Mouse (Mus musculus): ENCODE data around the gene Kdm8.

Gene Kdm8

DNA sequence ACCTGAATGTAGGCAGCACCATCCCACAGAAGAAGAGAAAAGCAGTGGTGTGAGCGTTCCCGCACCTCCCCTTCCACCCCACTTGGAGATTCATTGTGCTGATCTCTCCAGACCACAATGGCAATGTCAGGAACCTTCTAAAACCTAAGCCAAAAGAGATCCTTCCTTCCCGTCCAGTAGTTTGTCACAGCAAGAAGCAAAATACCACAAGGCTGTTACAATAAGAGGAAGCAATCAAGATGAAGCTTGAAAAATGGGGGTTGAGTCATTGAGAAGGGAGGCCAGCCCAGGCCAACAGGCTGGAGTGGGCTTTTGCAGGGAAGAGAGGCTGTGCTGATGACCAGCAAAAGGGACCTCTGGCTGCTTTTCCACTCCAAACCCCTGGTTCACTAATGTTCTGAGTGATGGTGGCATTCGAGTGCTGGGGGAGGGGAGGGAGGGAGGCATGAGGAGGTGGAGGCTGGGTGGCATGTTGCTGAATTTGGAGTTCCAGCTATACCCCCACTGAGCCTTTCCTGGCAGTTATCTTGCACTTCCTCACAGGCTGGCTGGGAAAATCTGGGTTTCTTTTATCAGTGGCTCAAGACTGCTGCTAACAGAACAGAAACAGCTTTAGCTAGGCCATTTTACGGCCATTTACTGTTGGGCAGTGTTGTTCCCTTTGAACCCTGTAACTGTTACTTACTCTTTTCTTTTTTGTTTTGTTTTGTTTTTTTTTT, 59.1 kb downstream of the Kdm8 start:
- DNase-seq (ENCODE audit: low read depth) = no peak

DNA sequence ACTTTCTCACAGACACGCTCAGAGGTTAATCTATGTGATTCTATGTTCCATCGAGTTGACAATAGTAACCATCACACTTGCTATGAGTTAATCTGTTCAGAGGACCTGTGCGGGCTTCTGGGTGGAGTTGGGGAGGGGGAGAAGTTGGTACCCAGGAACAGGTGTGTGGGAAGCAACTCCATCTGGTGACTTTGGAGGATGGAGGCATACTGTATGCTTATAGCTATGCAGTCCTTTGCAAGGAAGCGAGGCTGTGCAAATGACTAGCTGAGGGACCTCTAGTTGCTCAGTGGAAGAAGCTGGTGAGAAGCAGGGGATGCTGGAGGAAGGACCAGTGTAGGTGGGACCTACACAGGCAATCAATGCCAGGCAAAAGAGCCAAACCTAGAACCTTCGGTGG, 60.1 kb downstream of the Kdm8 start:
- DNase-seq (ENCODE audit: low read depth) = no peak

DNA sequence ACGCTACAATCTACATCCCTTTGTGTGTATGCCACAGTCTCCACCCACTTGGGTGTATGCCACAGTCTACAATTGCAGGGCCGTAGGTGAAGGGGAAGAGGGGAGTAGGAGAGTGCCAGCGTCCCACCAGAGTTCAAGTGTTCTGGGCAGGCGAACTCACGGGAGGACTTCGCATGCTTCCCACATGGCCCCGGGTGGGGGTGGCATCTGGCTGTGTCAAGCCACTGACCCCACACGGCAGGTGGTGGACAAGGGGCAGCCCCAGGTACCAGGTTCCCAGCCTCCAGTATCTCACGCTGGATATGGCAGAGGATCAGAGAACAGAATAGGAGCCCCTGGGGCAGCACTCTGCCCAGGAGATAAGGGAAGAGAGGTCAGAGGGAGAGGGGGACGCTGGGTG, 61.1 kb downstream of the Kdm8 start:
- no peak for DNase-seq (ENCODE audit: low read depth)

- peak; percentile 78 for DNase-seq (ENCODE audit: low read depth)
Measured at GRCm38 (mm10) chr7:125507279-125507678, 62.8 kb downstream of the Kdm8 start.

DNA sequence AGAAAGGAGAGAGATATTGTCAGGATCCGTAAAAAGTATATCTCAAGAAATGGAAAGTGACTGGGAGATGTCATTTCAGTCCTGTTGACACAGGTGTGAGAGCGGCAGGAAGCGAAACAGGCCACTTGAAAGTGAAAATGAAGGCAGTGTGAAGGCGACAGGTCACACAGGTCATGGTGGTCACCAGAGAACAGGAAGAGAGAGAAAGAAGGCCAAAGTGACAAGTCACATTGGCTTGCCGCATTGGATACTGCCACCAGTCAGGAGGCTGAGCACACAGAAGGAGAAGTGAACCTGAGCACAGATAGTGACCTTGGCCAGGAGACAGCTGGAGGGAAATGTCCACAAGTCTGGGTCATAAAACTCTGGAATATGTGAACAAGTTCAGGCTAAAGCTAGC, 67.0 kb downstream of the Kdm8 start:
- DNase-seq (ENCODE audit: low read depth) = peak; percentile 36

- peak; percentile 49 for DNase-seq (ENCODE audit: low read depth)
Measured at GRCm38 (mm10) chr7:125511852-125512251, 67.4 kb downstream of the Kdm8 start.
